Mouse (Mus musculus) limb, embryonic 14.5 days (tissue): ENCODE measurements around the gene Mreg. TPM values are rescaled to one million over a fixed set of nuclear protein-coding genes. Genes with fewer than 3 reads are reported as not detected.

Source experiments
- ATAC-seq: fragments of 200-750 bp; cut with Nextera tagmentation; 2 replicates; pipeline ENCODE4 v1.8.0; 2017; ENCODE audit warnings: low read depth, moderate number of reproducible peaks, moderate TSS enrichment; ENCODE audit not compliant: low FRiP score
- DNase-seq: peaks from one replicate; pipeline ENCODE4 v3.0.0-alpha.2; 2015; ENCODE audit warnings: low spot score
- H3K27ac ChIP-seq: fragments of 300-500 bp; sonication (generic); replicated peaks from 2 replicates; pipeline ENCODE4 v1.5.1; 2014; ENCODE audit warnings: low read depth, mild to moderate bottlenecking, low read length, moderate library complexity, mixed read lengths
- H3K27me3 ChIP-seq: fragments of 300-500 bp; sonication (generic); 2 replicates; pipeline ENCODE4 v1.6.1; 2014; ENCODE audit warnings: low read length, mixed read lengths; ENCODE audit not compliant: control insufficient read depth, insufficient read depth
- H3K36me3 ChIP-seq: fragments of 300-500 bp; sonication (generic); 2 replicates; pipeline ENCODE4 v1.6.1; 2014; ENCODE audit warnings: mild to moderate bottlenecking, low read length, moderate library complexity, mixed read lengths; ENCODE audit not compliant: control insufficient read depth, insufficient read depth
- H3K4me1 ChIP-seq: fragments of 300-500 bp; sonication (generic); 2 replicates; pipeline ENCODE4 v1.6.1; 2014; ENCODE audit warnings: antibody characterized with exemption, low read length, mixed read lengths; ENCODE audit not compliant: control insufficient read depth, insufficient read depth
- H3K4me2 ChIP-seq: fragments of 300-500 bp; sonication (generic); replicated peaks from 2 replicates; pipeline ENCODE4 v1.6.1; 2014; ENCODE audit warnings: low read depth, mild to moderate bottlenecking, low read length, moderate library complexity; ENCODE audit not compliant: severe bottlenecking
- H3K4me3 ChIP-seq: fragments of 300-500 bp; sonication (generic); replicated peaks from 2 replicates; pipeline ENCODE4 v1.5.1; 2014; ENCODE audit warnings: low read length
- H3K9ac ChIP-seq: fragments of 300-500 bp; sonication (generic); 2 replicates; pipeline ENCODE4 v1.6.1; 2014; ENCODE audit warnings: mild to moderate bottlenecking, low read depth, low read length, moderate library complexity; ENCODE audit not compliant: severe bottlenecking
- H3K9me3 ChIP-seq: fragments of 300-500 bp; sonication (generic); 2 replicates; pipeline ENCODE4 v1.6.1; 2016; ENCODE audit warnings: low read length; ENCODE audit not compliant: control insufficient read depth
- POLR2A ChIP-seq: fragments of 200-500 bp; IDR thresholded peaks from 2 replicates; pipeline ENCODE4 v1.8.0; 2012; ENCODE audit warnings: inconsistent platforms, mild to moderate bottlenecking, moderate library complexity, borderline replicate concordance; ENCODE audit not compliant: insufficient read depth, insufficient read length; ENCODE audit errors: extremely low read depth
- WGBS: fragments of 180-500 bp; shearing (Covaris S2); extraction: QIAGEN DNeasy Blood & Tissue Kit; methylation state at CpG from one replicate; pipeline ENCODE4 v1.1.7; 2014; 5-methylcytosine and 5-hydroxymethylcytosine counted together
- polyA plus RNA-seq, 2 experiments: library from polyadenylated mRNA; depleted of rRNA in 1 of 2; stranded (reverse) in 1 of 2; unstranded in 1 of 2; fragments of >200 nt; fragmentation: Nextera tagmentation in 1 of 2; extraction: Ambion mirVana in 1 of 2; gene quantifications; 2 replicates each; pipeline versions ENCODE4 v1.2.1 to v1.2.3; 2012 to 2014

Mreg gene
- polyA plus RNA-seq, 2 experiments, result 1.5 to 4.6 TPM

GRCm38 (mm10) chr1:72225054-72225718 lies 13.1 kb upstream of the Mreg start:
- DNase-seq (no peak), ATAC-seq (no peak)
- peak overlapping the region; percentile 44 for H3K4me3 ChIP-seq
- H3K9me3 ChIP-seq, result no peaks in the 10 kb centered on the region
- no peaks in the 10 kb centered on the region for H3K4me1 ChIP-seq
- peak overlapping the region; percentile 67 for H3K4me2 ChIP-seq
- no peak for TF ChIP-seq POLR2A
- no peak overlapping the region for H3K27ac ChIP-seq
- WGBS, result 10% methylated on average over 13 of the region's 13 CpGs
- H3K9ac ChIP-seq, result peak overlapping the region; percentile 53; the same call in 1 of the 2 replicates
- H3K27me3 ChIP-seq, result peaks cover 16% of the 10 kb centered on the region; the same call in 1 of the 2 replicates
- no peaks in the 10 kb centered on the region for H3K36me3 ChIP-seq

- Histone ChIP-seq H3K36me3 (no peaks in the 10 kb centered on the region), H3K4me2 (no peak overlapping the region), H3K4me3 (no peak overlapping the region), H3K9me3 (no peaks in the 10 kb centered on the region), H3K9ac (no peak overlapping the region), H3K27ac (no peak overlapping the region), H3K4me1 (no peaks in the 10 kb centered on the region), H3K27me3 (peaks cover 16% of the 10 kb centered on the region; the same call in 1 of the 2 replicates)
- DNase-seq (no peak), ATAC-seq (no peak)
- WGBS, result 26% methylated on average over 4 of the region's 4 CpGs
- TF ChIP-seq POLR2A, result no peak
Observed at GRCm38 (mm10) chr1:72220008-72220407, 7.9 kb upstream of the Mreg start.

- no peak overlapping the region for H3K4me2 ChIP-seq
- DNase-seq, result no peak
- H3K27me3 ChIP-seq, result peaks cover 10% of the 10 kb centered on the region; the same call in 1 of the 2 replicates
- H3K4me3 ChIP-seq, result no peak overlapping the region
- TF ChIP-seq POLR2A, result no peak
- H3K4me1 ChIP-seq, result no peaks in the 10 kb centered on the region
- no peak overlapping the region for H3K9ac ChIP-seq
- no peaks in the 10 kb centered on the region for H3K9me3 ChIP-seq
- no peaks in the 10 kb centered on the region for H3K36me3 ChIP-seq
- WGBS, result 30% methylated on average over 2 of the region's 2 CpGs
- no peak for ATAC-seq
- no peak overlapping the region for H3K27ac ChIP-seq
Observed at GRCm38 (mm10) chr1:72219116-72219515, 7.0 kb upstream of the Mreg start.

- 0 out of 2 replicates have a peak, but pooled peaks cover 5% of the 10 kb centered on the region for H3K27me3 ChIP-seq
- no peak for TF ChIP-seq POLR2A
- H3K4me1 ChIP-seq, result no peaks in the 10 kb centered on the region
- H3K4me2 ChIP-seq, result no peak overlapping the region
- ATAC-seq (no peak), DNase-seq (no peak)
- 74% methylated on average over 2 of the region's 2 CpGs for WGBS
- no peaks in the 10 kb centered on the region for H3K36me3 ChIP-seq
- no peak overlapping the region for H3K9ac ChIP-seq
- no peak overlapping the region for H3K4me3 ChIP-seq
- no peaks in the 10 kb centered on the region for H3K9me3 ChIP-seq
- H3K27ac ChIP-seq, result no peak overlapping the region
Observed at GRCm38 (mm10) chr1:72218626-72219025, 6.5 kb upstream of the Mreg start.

GRCm38 (mm10) chr1:72216761-72217160 lies 4.7 kb upstream of the Mreg start:
- H3K27ac ChIP-seq, result no peak overlapping the region
- no peaks in the 10 kb centered on the region for H3K27me3 ChIP-seq
- H3K4me2 ChIP-seq, result no peak overlapping the region
- ATAC-seq (no peak), DNase-seq (no peak)
- H3K36me3 ChIP-seq, result no peaks in the 10 kb centered on the region
- WGBS, result 79% methylated on average over 7 of the region's 7 CpGs
- no peak overlapping the region for H3K4me3 ChIP-seq
- no peaks in the 10 kb centered on the region for H3K4me1 ChIP-seq
- TF ChIP-seq POLR2A, result no peak
- H3K9ac ChIP-seq, result no peak overlapping the region
- no peaks in the 10 kb centered on the region for H3K9me3 ChIP-seq
